Mouse (Mus musculus): ENCODE results near the gene Pigx.
"Not testable (repeated sequence)": the region's sequence is repeated elsewhere in the genome, so short reads cannot be mapped to it uniquely, and the experiment has no call there.

Pigx gene

GRCm38 (mm10) chr16:32108578-32108977 is 9.0 kb upstream of the Pigx start:
- no peak for DNase-seq (ENCODE audit: low spot score)

- DNase-seq (ENCODE audit: low spot score), result no peak
Observed at GRCm38 (mm10) chr16:32108170-32108569, 8.6 kb upstream of the Pigx start.

- no peak for DNase-seq (ENCODE audit: low spot score)
Observed at GRCm38 (mm10) chr16:32107342-32108045, 8.0 kb upstream of the Pigx start.

- no peak for DNase-seq (ENCODE audit: low spot score)
Observed at GRCm38 (mm10) chr16:32105698-32106097, 6.2 kb upstream of the Pigx start.

GRCm38 (mm10) chr16:32102295-32102694 is 2.8 kb upstream of the Pigx start:
- DNase-seq (ENCODE audit: low spot score), result no peak

- no peak for DNase-seq (ENCODE audit: low spot score)
Observed at GRCm38 (mm10) chr16:32098897-32099637, 473 bp downstream of the Pigx start.

GRCm38 (mm10) chr16:32097757-32098156 is 1.8 kb downstream of the Pigx start:
- not testable (repeated sequence) for DNase-seq (ENCODE audit: low spot score)

GRCm38 (mm10) chr16:32091466-32091865 is 8.1 kb downstream of the Pigx start:
- DNase-seq (ENCODE audit: low spot score), result no peak

- no peak for DNase-seq (ENCODE audit: low spot score)
Observed at GRCm38 (mm10) chr16:32087629-32088443, 11.7 kb downstream of the Pigx start.

- peak; percentile 92 for DNase-seq (ENCODE audit: low spot score)
Observed at GRCm38 (mm10) chr16:32078991-32079511, 20.5 kb downstream of the Pigx start, which contains the start of gene Pak2. Gene Pak2, minus strand, starts transcription at chr16:32079342.

GRCm38 (mm10) chr16:32078408-32078990 is 21.0 kb downstream of the Pigx start:
- DNase-seq (ENCODE audit: low spot score), result peak; percentile 74

- DNase-seq (ENCODE audit: low spot score), result no peak
Observed at GRCm38 (mm10) chr16:32077648-32078407, 21.7 kb downstream of the Pigx start.

GRCm38 (mm10) chr16:32076406-32076805 is 23.1 kb downstream of the Pigx start:
- DNase-seq (ENCODE audit: low spot score), result no peak

GRCm38 (mm10) chr16:32075762-32076161 is 23.8 kb downstream of the Pigx start:
- no peak for DNase-seq (ENCODE audit: low spot score)

GRCm38 (mm10) chr16:32070070-32070469 is 29.5 kb downstream of the Pigx start:
- DNase-seq (ENCODE audit: low spot score), result not testable (repeated sequence)

GRCm38 (mm10) chr16:32068389-32069300 is 30.9 kb downstream of the Pigx start:
- DNase-seq (ENCODE audit: low spot score), result no peak

- DNase-seq (ENCODE audit: low spot score), result no peak
Observed at GRCm38 (mm10) chr16:32066899-32067298, 32.6 kb downstream of the Pigx start.

GRCm38 (mm10) chr16:32063900-32064299 is 35.6 kb downstream of the Pigx start:
- DNase-seq (ENCODE audit: low spot score), result no peak

GRCm38 (mm10) chr16:32062226-32062625 is 37.3 kb downstream of the Pigx start:
- DNase-seq (ENCODE audit: low spot score), result no peak

Data from embryo, embryonic 10.5 days (tissue).